Mouse (Mus musculus): ENCODE measurements around the gene Rftn1. TPM values are rescaled to one million over a fixed set of nuclear protein-coding genes. Genes with fewer than 3 reads are reported as not detected.

Gene Rftn1
- total and polyA plus RNA-seq, 3 experiments: 52.5 to 80.6 (median 60.5) TPM

GRCm38 (mm10) chr17:50040727-50041410, 149.6 kb downstream of the Rftn1 start:
- dilution Hi-C loops (cut with MboI; ENCODE audit: extremely low pct_ligation_motif_present, extremely low pct_unique_long_range_greater_than_20kb, low sequenced_read_pairs): no loop called here
- no peak overlapping the region for H3K27ac ChIP-seq (ENCODE audit: insufficient read depth, low read depth)
- H3K9me3 ChIP-seq (replicated peaks; ENCODE audit: low read length): no peaks in the 10 kb centered on the region

DNA sequence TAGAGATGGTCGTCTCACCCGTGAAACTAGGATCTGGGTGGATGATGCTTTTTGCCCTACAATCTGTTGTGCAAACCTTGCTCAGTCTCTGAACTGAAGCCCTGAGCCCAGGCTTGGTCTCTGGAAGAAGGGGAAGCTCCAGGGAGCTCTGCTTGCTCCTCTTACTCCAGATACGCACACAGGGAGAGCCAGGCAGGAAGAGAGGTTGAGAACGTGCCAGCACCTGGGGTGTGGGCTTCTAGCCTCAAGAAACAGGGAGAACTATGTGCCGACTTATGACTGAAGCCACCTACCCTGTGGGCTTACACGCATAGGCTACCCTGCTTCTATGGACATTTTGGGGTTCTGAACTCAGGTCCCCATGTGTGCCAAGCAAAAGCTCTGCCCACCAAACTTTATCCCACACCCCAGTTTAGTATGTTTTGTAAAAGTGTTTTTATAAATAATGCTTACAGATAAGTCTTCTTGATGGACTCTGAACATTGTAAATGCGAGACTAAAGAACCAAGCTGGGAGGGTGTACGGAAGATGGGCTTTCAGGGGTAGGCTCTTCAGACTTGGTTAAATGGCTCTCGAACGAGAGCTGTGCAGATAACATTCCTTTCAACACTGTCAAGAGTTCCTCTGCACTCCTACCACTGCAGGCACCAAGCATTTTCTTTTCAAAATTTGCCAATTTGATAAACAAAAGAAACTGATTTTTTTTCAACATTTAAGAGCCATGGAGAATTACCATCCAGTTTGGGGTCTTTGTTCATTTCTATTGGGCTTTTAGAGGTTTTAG, 152.4 kb downstream of the Rftn1 start:
- Histone ChIP-seq H3K4me2 (ENCODE audit: insufficient read depth, low read depth, poor library complexity, severe bottlenecking) (no peak overlapping the region), H3K4me3 (replicated peaks in 1 of 3; ENCODE audit: low read depth in 2 of 3, low read length in 2 of 3, poor library complexity in 1 of 3) (no peak overlapping the region), H3K9ac (ENCODE audit: insufficient read depth, low read depth) (no peak overlapping the region), H3K79me2 (replicated peaks; ENCODE audit: control insufficient read depth, extremely low read depth, insufficient read depth, poor library complexity, severe bottlenecking) (no peaks in the 10 kb centered on the region), H3K9me3 (replicated peaks; ENCODE audit: low read length) (peaks cover 6% of the 10 kb centered on the region), H3K36me3 (replicated peaks in 1 of 2; ENCODE audit: control insufficient read depth in 1 of 2, insufficient read depth in 1 of 2, low read length in 1 of 2) (peaks cover 41 to 85% of the 10 kb centered on the region in 2 experiments), H3K27me3 (replicated peaks) (no peaks in the 10 kb centered on the region), H3K27ac (ENCODE audit: insufficient read depth, low read depth) (no peak overlapping the region), H3K4me1 (ENCODE audit: control insufficient read depth in 1 of 2, insufficient read depth in 2 of 2) (peaks cover 0 to 27% of the 10 kb centered on the region in 2 experiments)
- in situ Hi-C loops (cut with MboI; ENCODE audit: low pct_ligation_motif_present, low pct_unique_long_range_greater_than_20kb, low sequenced_read_pairs) (no loop called here), dilution Hi-C loops (cut with MboI; ENCODE audit: extremely low pct_ligation_motif_present, extremely low pct_unique_long_range_greater_than_20kb, low sequenced_read_pairs) (no loop called here)
- no peak for TF ChIP-seq ELF1 (IDR thresholded peaks at IDR 0.05; ENCODE audit: low read depth, low read length)
- no peak for TF ChIP-seq RCOR1 (conservative IDR thresholded peaks at IDR 0.05; ENCODE audit: low read depth, low read length)
- no peak for TF ChIP-seq SIN3A (IDR thresholded peaks at IDR 0.05; ENCODE audit: low read length)
- no peak for TF ChIP-seq TBP (conservative IDR thresholded peaks at IDR 0.05; ENCODE audit: low read depth, low read length)
- no peak for TF ChIP-seq MAX (IDR thresholded peaks at IDR 0.05; ENCODE audit: low read length)
- no peak for TF ChIP-seq POLR2AphosphoS2 (IDR thresholded peaks at IDR 0.05; ENCODE audit: low read depth, low read length)
- no peak for TF ChIP-seq HCFC1 (IDR thresholded peaks at IDR 0.05; ENCODE audit: low read depth, low read length)
- no peak for TF ChIP-seq ETS1 (conservative IDR thresholded peaks at IDR 0.05; ENCODE audit: low read depth, low read length)
- no peak for TF ChIP-seq ZNF384 (IDR thresholded peaks at IDR 0.05; ENCODE audit: low read depth, low read length)
- no peak for TF ChIP-seq NELFE (IDR thresholded peaks at IDR 0.05; ENCODE audit: low read depth, low read length)
- TF ChIP-seq CHD2 (IDR thresholded peaks at IDR 0.05; ENCODE audit: low read length): no peak
- no peak for TF ChIP-seq ZKSCAN1 (IDR thresholded peaks at IDR 0.05; ENCODE audit: borderline replicate concordance, low read depth, low read length)
- no peak for TF ChIP-seq MAFK (IDR thresholded peaks at IDR 0.05; ENCODE audit: insufficient replicate concordance, low read length)
- no peak for TF ChIP-seq SMC3 (IDR thresholded peaks at IDR 0.05; ENCODE audit: low read depth, low read length)
- no peak for TF ChIP-seq USF1 (IDR thresholded peaks at IDR 0.05; ENCODE audit: low read depth, low read length)
- TF ChIP-seq E2F4 (IDR thresholded peaks at IDR 0.05; ENCODE audit: insufficient replicate concordance, low read depth, low read length): no peak
- no peak for DNase-seq (ENCODE audit: extremely low read depth)

More at GRCm38 (mm10) chr17:50040727-50041410, 149.6 kb downstream of the Rftn1 start:
- Histone ChIP-seq H3K4me1 (ENCODE audit: control insufficient read depth in 1 of 2, insufficient read depth in 2 of 2) (peaks cover 0 to 22% of the 10 kb centered on the region in 2 experiments), H3K27me3 (replicated peaks) (no peaks in the 10 kb centered on the region), H3K9ac (ENCODE audit: insufficient read depth, low read depth) (no peak overlapping the region), H3K79me2 (replicated peaks; ENCODE audit: control insufficient read depth, extremely low read depth, insufficient read depth, poor library complexity, severe bottlenecking) (no peaks in the 10 kb centered on the region), H3K36me3 (replicated peaks in 1 of 2; ENCODE audit: control insufficient read depth in 1 of 2, insufficient read depth in 1 of 2, low read length in 1 of 2) (peaks cover 48 to 83% of the 10 kb centered on the region in 2 experiments), H3K4me2 (ENCODE audit: insufficient read depth, low read depth, poor library complexity, severe bottlenecking) (no peak overlapping the region), H3K4me3 (replicated peaks in 1 of 3; ENCODE audit: low read depth in 2 of 3, low read length in 2 of 3, poor library complexity in 1 of 3) (no peak overlapping the region)
- TF ChIP-seq PAX5 (IDR thresholded peaks at IDR 0.05; ENCODE audit: low read length) (no peak), POLR2A (IDR thresholded peaks at IDR 0.05; ENCODE audit: low read depth, low read length) (no peak), EP300 (IDR thresholded peaks at IDR 0.05; ENCODE audit: low read length) (no peak), CTCF (conservative IDR thresholded peaks at IDR 0.05 in 1 of 2, IDR thresholded peaks at IDR 0.05 in 1 of 2; ENCODE audit: low read depth in 2 of 2, low read length in 2 of 2) (no peak), SIN3A (IDR thresholded peaks at IDR 0.05; ENCODE audit: low read length) (no peak), TCF12 (IDR thresholded peaks at IDR 0.05; ENCODE audit: low read depth, low read length) (no peak), RCOR1 (conservative IDR thresholded peaks at IDR 0.05; ENCODE audit: low read depth, low read length) (no peak), E2F4 (IDR thresholded peaks at IDR 0.05; ENCODE audit: insufficient replicate concordance, low read depth, low read length) (no peak), ZKSCAN1 (IDR thresholded peaks at IDR 0.05; ENCODE audit: borderline replicate concordance, low read depth, low read length) (no peak), JUND (conservative IDR thresholded peaks at IDR 0.05; ENCODE audit: low read depth, low read length) (no peak)
- DNase-seq (ENCODE audit: extremely low read depth): no peak
- in situ Hi-C loops (cut with MboI; ENCODE audit: low pct_ligation_motif_present, low pct_unique_long_range_greater_than_20kb, low sequenced_read_pairs): no loop called here
